Mouse (Mus musculus): ENCODE results near the gene Kif4.
A peak's percentile ranks its signal among the peaks of the same experiment; 100 is the strongest.

DNA sequence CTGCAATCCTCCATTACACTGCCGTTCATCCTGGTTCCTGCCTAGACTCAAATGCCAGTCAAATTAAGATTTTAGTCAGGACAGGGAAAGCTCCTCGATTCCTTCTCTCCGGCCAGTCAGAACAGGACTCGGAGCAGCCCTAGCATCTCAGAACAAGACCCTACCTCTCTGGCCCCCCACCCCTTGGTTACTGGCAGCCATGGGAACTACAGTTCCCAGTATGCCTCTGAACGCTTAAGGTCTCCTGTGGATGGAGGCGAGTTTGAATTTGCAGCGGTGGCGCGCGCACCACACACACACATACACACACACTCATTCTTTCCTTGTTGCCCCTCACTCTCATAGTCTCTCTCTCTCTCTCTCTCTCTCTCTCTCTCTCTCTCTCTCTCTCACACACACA lies 113.9 kb downstream of the Kif4 start:
- no peak for TF ChIP-seq ZNF384 (IDR thresholded peaks at IDR 0.05; ENCODE audit: low read depth, low read length)
- 0 out of 2 replicates have a peak, but pooled peaks have one; percentile 51 for TF ChIP-seq HCFC1 (IDR thresholded peaks at IDR 0.05; ENCODE audit: borderline replicate concordance, insufficient read depth, low read length)
- no peak for TF ChIP-seq ZC3H11A (IDR thresholded peaks at IDR 0.05; ENCODE audit: borderline replicate concordance, low read depth, low read length)
- TF ChIP-seq CHD2 (IDR thresholded peaks at IDR 0.05; ENCODE audit: low read depth, low read length) = no peak
- no peak for TF ChIP-seq MAFK (IDR thresholded peaks at IDR 0.05; ENCODE audit: insufficient read depth, low read depth, low read length)
